ENCODE assay signal across 9 mouse cellular contexts in genomic region chr6:128764598-128764997, GRCm38 (mm10). TPM values are rescaled to one million over a fixed set of nuclear protein-coding genes. Genes with fewer than 3 reads are reported as not detected.
DNase-seq lines count a peak whose midpoint lies in the region; ATAC-seq and TF ChIP-seq lines count a peak whose summit lies in the region.
"Had no signal": no experiment of that assay in that cellular context is flagged by ENCODE, and none has a peak within 500 bp of the region (broad histone marks: within the 10 kb centered on the region; RNA-seq: fewer than 3 reads in every experiment).

No protein-coding gene starts in this region.

- no peaks in the 10 kb centered on the region; the same call in 1 of the 2 replicates for H3K4me1 ChIP-seq in spleen, adult 2 months (ENCODE audit: control insufficient read depth, insufficient read depth, insufficient read length)
- H3K4me1 ChIP-seq in limb, embryonic 13.5 days: 0 out of 2 replicates have a peak, but pooled peaks cover 4% of the 10 kb centered on the region
- peaks cover 6% of the 10 kb centered on the region for H3K4me1 ChIP-seq in stomach, embryonic 16.5 days (ENCODE audit: control insufficient read depth, insufficient read depth, low read length)

- WGBS in spleen, adult 2 months: 9% methylated on average over 5 of the region's 5 CpGs
- WGBS in limb, embryonic 13.5 days: 21% methylated on average over 5 of the region's 5 CpGs
- 18% methylated on average over 5 of the region's 5 CpGs for WGBS in stomach, embryonic 16.5 days

- no peaks in the 10 kb centered on the region for H3K9me3 ChIP-seq in limb, embryonic 13.5 days
- H3K9me3 ChIP-seq in stomach, embryonic 16.5 days (replicated peaks; ENCODE audit: control insufficient read depth, low read length): no peaks in the 10 kb centered on the region

- peak overlapping the region; percentile 87 for H3K4me3 ChIP-seq in spleen, adult 2 months (ENCODE audit: extremely low read depth, insufficient read depth, insufficient read length)
- peak overlapping the region; percentile 56 for H3K4me3 ChIP-seq in limb, embryonic 13.5 days
- peak overlapping the region; percentile 57 for H3K4me3 ChIP-seq in stomach, embryonic 16.5 days (replicated peaks; ENCODE audit: low read length)

- peak overlapping the region; percentile 58 for H3K4me2 ChIP-seq in limb, embryonic 13.5 days (replicated peaks)
- peak overlapping the region; percentile 51 for H3K4me2 ChIP-seq in stomach, embryonic 16.5 days (ENCODE audit: low read depth, low read length)

- H3K36me3 ChIP-seq in spleen, adult 2 months (ENCODE audit: control insufficient read depth, insufficient read depth, low read length): no peaks in the 10 kb centered on the region
- no peaks in the 10 kb centered on the region for H3K36me3 ChIP-seq in limb, embryonic 13.5 days
- H3K36me3 ChIP-seq in stomach, embryonic 16.5 days (ENCODE audit: control insufficient read depth, insufficient read depth, low read length): no peaks in the 10 kb centered on the region

- DNase-seq in embryo, embryonic 10.5 days (ENCODE audit: low spot score): peak; percentile 14
- DNase-seq in embryo, embryonic 9.5 days (ENCODE audit: extremely low spot score): no peak
- no peak for DNase-seq in spleen, adult 2 months (ENCODE audit: low read depth in 1 of 2, low spot score in 2 of 2)
- no peak for DNase-seq in spleen, adult 12 weeks (ENCODE audit: low spot score)
- DNase-seq in left cerebral cortex, postnatal 25 days (ENCODE audit: low spot score in 2 of 2): no peak
- DNase-seq in layer of hippocampus, adult 11-12 months (ENCODE audit: low spot score): no peak

- ATAC-seq in limb, embryonic 13.5 days (ENCODE audit: low FRiP score, low read depth): no peak
- no peak for ATAC-seq in stomach, embryonic 16.5 days (ENCODE audit: insufficient read depth, low FRiP score)

- H3K27ac ChIP-seq in spleen, adult 2 months (ENCODE audit: insufficient read depth, low read length): no peak overlapping the region
- no peak overlapping the region for H3K27ac ChIP-seq in limb, embryonic 13.5 days
- no peak overlapping the region for H3K27ac ChIP-seq in stomach, embryonic 16.5 days (ENCODE audit: low read length)

- TF ChIP-seq POLR2A in spleen, adult 2 months (IDR thresholded peaks at IDR 0.05; ENCODE audit: low read depth, low read length): no peak

- TF ChIP-seq CTCF in spleen, adult 2 months (IDR thresholded peaks at IDR 0.05; ENCODE audit: extremely low read depth, insufficient read depth, insufficient read length, insufficient replicate concordance): no peak

- no peaks in the 10 kb centered on the region for H3K27me3 ChIP-seq in spleen, adult 2 months (ENCODE audit: control insufficient read depth, insufficient read depth, low read length)
- no peaks in the 10 kb centered on the region for H3K27me3 ChIP-seq in limb, embryonic 13.5 days
- H3K27me3 ChIP-seq in stomach, embryonic 16.5 days (ENCODE audit: control insufficient read depth, insufficient read depth, low read length): no peaks in the 10 kb centered on the region

- H3K9ac ChIP-seq in limb, embryonic 13.5 days: peak overlapping the region; percentile 31; the same call in 1 of the 2 replicates
- no peak overlapping the region; the same call in 1 of the 2 replicates for H3K9ac ChIP-seq in stomach, embryonic 16.5 days (ENCODE audit: low read length)

- intact Hi-C loops in left cerebral cortex, postnatal 25 days (cut with DNase I): loop anchor here (1.0 to 10.0 kb wide), 2 partner anchors 39 to 770 kb away; partner anchors contain the start of gene Gabarapl1

RNA-seq across cellular contexts. Expression of gene Klrb1c, which starts 24.4 kb away (rescaled TPM):
- polyA plus RNA-seq in spleen, adult 2 months (2012; rRNA removed): 3.0 and 8.5 TPM in 2 replicates
- polyA plus RNA-seq in limb, embryonic 13.5 days (2015; fragmentation: Nextera tagmentation; extraction: Ambion mirVana): 0.15 TPM in 1 of 2 replicates, not detected in the other
- polyA plus RNA-seq in stomach, embryonic 16.5 days (2015; fragmentation: Nextera tagmentation; extraction: Ambion mirVana): 0.25 and 0.27 TPM in 2 replicates
- not detected for total RNA-seq in left cerebral cortex, postnatal 25 days (2021)
- polyA plus RNA-seq: C2C12 had no signal

RNA-seq across cellular contexts. Expression of gene Klrb1, which starts 41.7 kb away (rescaled TPM):
- polyA plus RNA-seq in spleen, adult 2 months (2012; rRNA removed): 0.15 and 0.16 TPM in 2 replicates
- not detected in 2 replicates for polyA plus RNA-seq in limb, embryonic 13.5 days (2015; fragmentation: Nextera tagmentation; extraction: Ambion mirVana)
- not detected in 2 replicates for polyA plus RNA-seq in stomach, embryonic 16.5 days (2015; fragmentation: Nextera tagmentation; extraction: Ambion mirVana)
- not detected for total RNA-seq in left cerebral cortex, postnatal 25 days (2021)
- polyA plus RNA-seq: C2C12 had no signal
